Mouse (Mus musculus): Measurements from ENCODE around the gene Zmynd15. TPM values are rescaled to one million over a fixed set of nuclear protein-coding genes. Genes with fewer than 3 reads are reported as not detected.

The Zmynd15 gene
- 4.5 and 7.0 TPM in 2 replicates for polyA plus RNA-seq (2012; rRNA removed; ENCODE audit: low replicate concordance)

DNA sequence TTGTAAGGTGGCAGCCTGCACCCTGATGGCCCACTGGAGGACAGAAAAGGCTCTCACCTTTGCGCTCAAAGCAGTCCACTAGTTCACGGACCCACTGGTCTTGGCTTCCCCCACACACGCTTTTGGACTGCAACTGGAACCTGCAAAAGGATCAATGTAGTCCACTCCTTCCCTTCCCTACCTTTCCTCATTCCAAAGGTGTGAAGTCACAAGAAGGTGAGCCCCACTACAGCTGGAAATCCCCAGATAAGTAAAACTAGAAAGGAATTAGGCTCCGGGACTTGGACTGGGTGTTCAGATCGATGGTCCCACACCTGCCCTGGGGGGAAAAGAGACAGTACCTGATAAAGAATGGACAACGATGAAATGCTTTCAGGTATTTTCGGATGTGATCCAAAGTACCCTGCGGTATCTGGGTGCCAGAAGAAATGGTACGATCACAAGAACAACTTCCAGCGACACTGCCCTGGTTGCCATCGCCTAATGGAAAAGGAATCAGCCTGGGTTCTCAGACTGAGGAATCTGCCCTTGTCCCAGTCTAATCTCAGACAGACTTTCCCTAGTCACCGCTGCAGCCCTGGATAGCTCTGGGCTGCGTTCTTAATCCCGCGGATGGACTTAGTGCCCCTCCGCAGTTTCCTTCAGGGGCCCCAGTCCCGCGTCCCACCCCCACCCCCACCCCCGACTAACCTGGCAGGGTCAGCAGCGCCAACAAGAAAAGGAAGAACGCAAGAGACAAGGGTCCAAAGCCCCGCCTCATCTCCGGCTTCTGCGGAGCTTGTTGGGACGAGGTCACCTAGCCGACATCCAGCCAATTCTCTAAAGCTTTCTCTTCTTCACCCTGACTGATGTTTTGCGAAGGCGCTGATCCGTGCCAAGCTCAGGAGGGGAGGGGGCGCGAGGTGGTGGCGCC is at the start of gene Zmynd15:
Zmynd15 (plus strand) TSS at position 746 of the 913 bp plus-strand sequence.

DNA sequence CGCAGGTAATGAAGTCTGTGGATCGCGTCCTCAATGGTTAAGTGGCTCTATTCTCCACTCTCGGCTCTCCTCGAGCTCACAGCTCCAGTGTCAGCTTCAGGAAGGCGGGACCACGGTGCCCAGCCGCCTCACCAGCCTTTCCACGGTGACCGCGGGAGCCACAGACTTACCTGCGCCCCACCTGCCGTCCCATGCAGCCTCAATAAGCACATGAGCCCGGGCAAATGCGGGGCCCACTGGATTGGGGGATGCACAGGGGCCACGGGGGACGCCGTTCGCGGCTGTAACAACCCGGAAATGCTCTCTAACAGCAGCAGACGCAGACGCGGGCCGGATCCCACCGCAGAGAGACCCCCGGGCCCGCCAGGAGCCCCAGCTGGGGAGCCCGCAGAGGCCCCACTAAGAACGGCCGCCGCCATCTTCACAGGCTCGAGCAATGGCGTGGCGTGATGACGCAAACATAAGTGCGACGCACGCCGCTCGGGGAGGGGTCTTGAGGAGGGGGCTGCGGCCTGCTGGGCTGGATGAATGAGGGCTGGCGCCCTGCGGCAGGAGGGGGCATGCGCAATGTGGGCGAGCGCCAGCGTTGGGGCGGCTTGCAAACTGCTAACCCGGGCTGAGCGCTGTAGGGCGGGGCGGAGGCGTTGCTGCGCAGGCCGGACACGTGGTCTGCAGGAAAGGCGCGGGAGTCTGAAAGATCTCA is 49.5 kb upstream of the Zmynd15 start, which contains the start of gene Pelp1:
Pelp1 (minus strand) TSS at position 438 of the 703 bp plus-strand sequence.

DNA sequence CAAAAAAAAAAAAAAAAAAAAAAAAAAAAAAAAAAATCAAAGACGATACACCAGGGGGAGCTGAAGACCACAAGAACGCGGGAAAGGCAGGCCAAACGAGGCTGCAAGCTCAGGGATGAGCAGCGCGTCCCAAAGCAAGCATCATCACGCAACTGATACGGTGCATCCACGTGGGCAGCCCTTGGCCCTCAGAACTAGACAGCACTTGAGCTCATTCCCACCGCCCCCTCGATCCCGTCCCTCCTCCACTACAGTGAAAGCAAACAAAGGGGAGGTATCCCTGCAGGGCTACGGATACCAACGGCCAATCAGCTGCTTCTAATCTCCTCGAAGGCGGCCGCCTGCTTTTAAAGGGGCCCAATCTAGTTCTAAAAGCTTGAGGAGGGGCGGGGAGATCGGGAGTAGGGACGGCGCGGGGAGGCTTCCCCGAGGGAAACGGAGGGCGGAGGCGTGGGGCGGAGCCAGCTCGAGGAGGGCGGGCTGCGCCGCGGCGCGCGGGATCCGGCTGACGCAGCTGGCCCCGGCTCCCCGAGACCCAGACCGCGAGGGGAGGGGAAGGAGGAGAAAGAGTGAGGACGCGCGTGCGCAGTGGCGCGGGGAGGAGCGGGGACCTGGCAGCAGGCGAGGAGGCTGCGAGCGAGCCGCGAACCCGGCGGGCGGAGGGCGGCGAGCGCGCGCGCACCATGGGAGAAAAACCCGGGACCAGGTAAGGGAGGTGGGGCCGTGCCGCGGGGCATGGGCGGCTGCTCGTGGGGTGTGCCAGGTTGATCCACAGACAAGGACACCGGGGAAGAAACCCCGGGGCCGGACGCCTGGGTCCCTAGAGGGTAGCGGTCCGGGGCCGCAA is 27.0 kb upstream of the Zmynd15 start, which contains the start of gene Arrb2:
Arrb2 (plus strand) TSS at position 588 of the 847 bp plus-strand sequence.

DNA sequence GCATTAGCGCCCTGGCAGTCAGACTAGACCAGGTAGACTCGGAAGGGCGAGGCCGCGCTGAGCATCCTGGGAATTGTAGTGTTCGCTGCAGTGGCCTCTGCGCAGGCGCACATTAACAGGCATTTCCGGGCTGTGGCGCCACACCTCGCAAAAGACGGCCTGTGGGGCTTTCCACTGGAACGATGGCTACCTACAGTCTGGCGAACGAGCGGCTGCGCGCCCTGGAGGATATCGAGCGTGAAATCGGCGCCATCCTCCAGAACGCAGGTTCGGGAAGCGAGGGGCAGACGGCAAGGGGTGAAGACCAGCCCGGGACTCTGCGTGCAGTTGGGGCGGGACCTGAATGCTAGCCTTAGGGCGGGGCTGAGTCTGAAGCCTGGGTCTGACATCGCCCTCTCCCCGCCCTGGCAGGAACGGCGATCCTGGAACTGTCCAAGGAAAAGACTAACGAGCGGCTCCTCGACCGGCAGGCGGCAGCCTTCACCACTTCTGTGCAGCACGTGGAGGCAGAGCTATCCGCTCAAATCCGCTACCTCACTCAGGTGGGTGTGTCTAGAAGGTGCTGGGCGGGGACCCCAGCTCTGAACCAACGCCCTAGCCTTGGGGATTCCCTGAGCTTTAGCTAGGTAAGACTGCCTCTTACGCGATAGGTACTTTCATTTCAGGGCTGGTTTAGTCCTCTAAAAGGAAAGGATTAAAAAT is 7.3 kb upstream of the Zmynd15 start, which contains the start of gene Med11:
Med11 (plus strand) TSS at position 123 of the 702 bp plus-strand sequence.

DNA sequence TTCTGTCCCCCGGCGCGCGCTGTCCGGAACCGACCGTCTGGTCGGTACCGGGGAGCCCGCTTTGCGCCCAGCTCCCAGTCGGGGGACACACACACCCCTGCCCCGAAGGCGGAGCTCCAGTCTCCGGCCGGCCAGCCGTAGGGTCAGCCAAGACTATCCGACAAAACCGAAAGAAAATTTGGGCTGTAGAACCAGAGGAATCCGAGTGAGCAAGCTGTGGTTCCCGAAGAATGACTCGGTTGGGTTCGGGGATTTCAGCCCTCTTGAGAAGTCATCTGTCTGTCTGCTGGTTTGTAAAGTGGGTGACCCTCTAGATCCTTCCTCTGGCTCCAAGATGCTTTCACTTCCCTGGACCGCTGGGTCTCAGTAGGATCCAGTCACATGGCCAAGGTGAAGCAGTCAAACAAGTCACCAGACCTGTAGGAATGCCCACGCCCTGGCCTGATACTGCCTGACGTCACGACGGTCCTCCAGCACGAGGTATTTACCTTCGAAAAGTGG is 418 bp downstream of the Zmynd15 start, which contains the start of gene Cxcl16:
Cxcl16 (minus strand) TSS at position 384 of the 501 bp plus-strand sequence.

DNA sequence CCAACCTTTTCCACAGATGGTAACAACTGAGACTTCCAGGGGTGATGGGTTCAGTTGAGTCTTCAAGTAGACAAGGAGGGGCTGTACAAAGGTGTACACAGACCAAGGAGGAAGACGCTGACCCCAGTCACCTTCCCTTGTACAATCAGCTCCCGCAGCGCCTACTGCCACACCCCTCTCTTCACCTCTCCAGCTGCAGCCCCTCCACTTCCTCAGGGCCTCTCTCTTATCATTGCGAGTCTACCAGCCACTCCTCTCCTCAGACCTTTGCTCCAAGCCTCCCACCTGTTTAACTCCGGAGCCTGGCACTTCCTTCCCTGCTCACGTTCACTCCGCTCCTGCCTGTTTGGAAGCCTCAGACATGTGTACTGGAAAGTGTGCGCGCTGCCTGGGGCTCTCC is 45.7 kb downstream of the Zmynd15 start, which contains the start of gene Tm4sf5:
Tm4sf5 (plus strand) TSS at position 275 of the 400 bp plus-strand sequence.

DNA sequence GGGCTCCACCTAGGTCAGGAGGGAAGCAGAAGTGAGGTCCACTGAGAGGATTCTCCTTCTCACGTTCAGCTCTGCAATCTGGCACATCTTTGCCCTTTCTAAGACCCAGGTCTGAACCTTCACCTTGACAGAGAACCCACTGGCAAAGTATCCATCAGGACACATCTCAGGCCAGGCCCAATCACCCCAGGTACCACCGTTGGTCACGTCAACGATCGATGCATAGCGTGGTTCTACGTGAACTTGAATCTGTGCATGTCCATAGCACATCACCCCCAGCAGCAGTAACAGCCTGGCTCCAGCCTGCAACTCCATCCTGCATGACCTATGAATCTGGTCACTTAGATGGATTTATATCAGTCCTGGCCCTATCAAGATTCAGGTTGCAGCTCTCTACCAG is 55.1 kb downstream of the Zmynd15 start, which contains the start of gene Vmo1:
Vmo1 (minus strand) TSS at position 329 of the 400 bp plus-strand sequence.

Other genes with a start within 250 kb of the Zmynd15 start
- 22.1 and 33.3 TPM in 2 replicates for gene Slc16a11, start 246.7 kb upstream of the Zmynd15 start, polyA plus RNA-seq (2012; rRNA removed; ENCODE audit: low replicate concordance)
- gene Slc16a13, start 238.4 kb upstream of the Zmynd15 start, polyA plus RNA-seq (2012; rRNA removed; ENCODE audit: low replicate concordance), result 5.7 and 10.5 TPM in 2 replicates
- 0.81 and 2.0 TPM in 2 replicates for gene Bcl6b, start 229.6 kb upstream of the Zmynd15 start, polyA plus RNA-seq (2012; rRNA removed; ENCODE audit: low replicate concordance)
- gene 0610010K14Rik, start 221.5 kb upstream of the Zmynd15 start, polyA plus RNA-seq (2012; rRNA removed; ENCODE audit: low replicate concordance), result 44.8 and 46.2 TPM in 2 replicates
- 3.7 and 6.3 TPM in 2 replicates for gene Gm21988, start 219.6 kb upstream of the Zmynd15 start, polyA plus RNA-seq (2012; rRNA removed; ENCODE audit: low replicate concordance)
- 194 and 270 TPM in 2 replicates for gene Rnasek, start 219.6 kb upstream of the Zmynd15 start, polyA plus RNA-seq (2012; rRNA removed; ENCODE audit: low replicate concordance)
- gene Alox12, start 204.1 kb upstream of the Zmynd15 start, polyA plus RNA-seq (2012; rRNA removed; ENCODE audit: low replicate concordance), result 0.87 and 1.2 TPM in 2 replicates
- 0.26 and 0.45 TPM in 2 replicates for gene Alox12e, start 136.8 kb upstream of the Zmynd15 start, polyA plus RNA-seq (2012; rRNA removed; ENCODE audit: low replicate concordance)
- gene Alox15, start 107.4 kb upstream of the Zmynd15 start, polyA plus RNA-seq (2012; rRNA removed; ENCODE audit: low replicate concordance), result 5.2 and 6.4 TPM in 2 replicates
- 10.6 and 16.6 TPM in 2 replicates for gene Pelp1, start 49.4 kb upstream of the Zmynd15 start, polyA plus RNA-seq (2012; rRNA removed; ENCODE audit: low replicate concordance)
- 15.9 and 26.1 TPM in 2 replicates for gene Arrb2, start 26.8 kb upstream of the Zmynd15 start, polyA plus RNA-seq (2012; rRNA removed; ENCODE audit: low replicate concordance)
- 11.7 and 19.4 TPM in 2 replicates for gene Med11, start 7.5 kb upstream of the Zmynd15 start, polyA plus RNA-seq (2012; rRNA removed; ENCODE audit: low replicate concordance)
- gene Cxcl16, start 551 bp downstream of the Zmynd15 start, polyA plus RNA-seq (2012; rRNA removed; ENCODE audit: low replicate concordance), result 19.4 and 41.0 TPM in 2 replicates
- gene Tm4sf5, start 45.8 kb downstream of the Zmynd15 start, polyA plus RNA-seq (2012; rRNA removed; ENCODE audit: low replicate concordance), result 330 and 792 TPM in 2 replicates
- 0.18 TPM in 1 of 2 replicates, not detected in the other for gene Vmo1, start 55.2 kb downstream of the Zmynd15 start, polyA plus RNA-seq (2012; rRNA removed; ENCODE audit: low replicate concordance)
- 6.6 and 27.0 TPM in 2 replicates for gene Gltpd2, start 59.8 kb downstream of the Zmynd15 start, polyA plus RNA-seq (2012; rRNA removed; ENCODE audit: low replicate concordance)
- gene Psmb6, start 65.9 kb downstream of the Zmynd15 start, polyA plus RNA-seq (2012; rRNA removed; ENCODE audit: low replicate concordance), result 220 and 329 TPM in 2 replicates
- gene Gm40193, start 73.5 kb downstream of the Zmynd15 start, polyA plus RNA-seq (2012; rRNA removed; ENCODE audit: low replicate concordance), result not detected in 2 replicates
- gene Pld2, start 80.6 kb downstream of the Zmynd15 start, polyA plus RNA-seq (2012; rRNA removed; ENCODE audit: low replicate concordance), result 16.7 and 17.7 TPM in 2 replicates
- 42.1 and 67.8 TPM in 2 replicates for gene Mink1, start 103.4 kb downstream of the Zmynd15 start, polyA plus RNA-seq (2012; rRNA removed; ENCODE audit: low replicate concordance)
- gene 4930544D05Rik, start 156.4 kb downstream of the Zmynd15 start, polyA plus RNA-seq (2012; rRNA removed; ENCODE audit: low replicate concordance), result not detected in 2 replicates
- 0.13 TPM in 1 of 2 replicates, not detected in the other for gene Chrne, start 159.8 kb downstream of the Zmynd15 start, polyA plus RNA-seq (2012; rRNA removed; ENCODE audit: low replicate concordance)
- 0.05 TPM in 1 of 2 replicates, not detected in the other for gene Gp1ba, start 179.7 kb downstream of the Zmynd15 start, polyA plus RNA-seq (2012; rRNA removed; ENCODE audit: low replicate concordance)
- gene Rnf167, start 187.8 kb downstream of the Zmynd15 start, polyA plus RNA-seq (2012; rRNA removed; ENCODE audit: low replicate concordance), result 93.4 and 152 TPM in 2 replicates
- gene Slc25a11, start 188.0 kb downstream of the Zmynd15 start, polyA plus RNA-seq (2012; rRNA removed; ENCODE audit: low replicate concordance), result 108 and 218 TPM in 2 replicates
- gene Pfn1, start 195.2 kb downstream of the Zmynd15 start, polyA plus RNA-seq (2012; rRNA removed; ENCODE audit: low replicate concordance), result 3,237 and 8,074 TPM in 2 replicates
- 4.4 and 6.7 TPM in 2 replicates for gene Eno3, start 197.8 kb downstream of the Zmynd15 start, polyA plus RNA-seq (2012; rRNA removed; ENCODE audit: low replicate concordance)
- 6.5 and 20.4 TPM in 2 replicates for gene Spag7, start 210.0 kb downstream of the Zmynd15 start, polyA plus RNA-seq (2012; rRNA removed; ENCODE audit: low replicate concordance)
- 51.1 and 76.0 TPM in 2 replicates for gene Camta2, start 228.7 kb downstream of the Zmynd15 start, polyA plus RNA-seq (2012; rRNA removed; ENCODE audit: low replicate concordance)
- 0.59 and 2.1 TPM in 2 replicates for gene Inca1, start 240.7 kb downstream of the Zmynd15 start, polyA plus RNA-seq (2012; rRNA removed; ENCODE audit: low replicate concordance)
- gene Kif1c, start 241.1 kb downstream of the Zmynd15 start, polyA plus RNA-seq (2012; rRNA removed; ENCODE audit: low replicate concordance), result 40.9 and 70.4 TPM in 2 replicates

All from duodenum, adult 2 months (tissue).